Mouse (Mus musculus): ENCODE data around the gene Gm20696. TPM values are rescaled to one million over a fixed set of nuclear protein-coding genes. Genes with fewer than 3 reads are reported as not detected.

Gm20696 gene
- total RNA-seq, 2 experiments from 2014 or later = 6.3 to 11.9 TPM

DNA sequence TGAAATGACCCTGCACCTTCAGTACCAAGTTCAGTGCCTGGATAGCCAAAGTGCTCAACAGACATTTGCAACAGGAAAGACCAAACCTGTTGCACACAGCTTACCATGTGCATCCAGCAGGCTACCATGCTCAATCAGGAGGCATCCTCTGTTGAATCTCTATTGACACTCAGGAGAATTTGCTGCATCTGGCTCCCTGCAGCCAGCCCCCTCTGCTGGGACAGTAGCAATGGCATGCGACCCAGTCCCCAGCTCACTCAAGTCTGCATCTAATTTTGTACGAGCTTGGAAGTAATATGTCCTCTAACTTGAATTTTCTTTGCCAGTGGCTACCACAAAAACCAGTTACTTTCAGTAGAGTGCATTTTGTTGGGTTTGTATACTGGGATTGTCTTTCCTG lies 312.3 kb downstream of the Gm20696 start:
- intact Hi-C loops (cut with DNase I) = no loop called here
- DNase-seq (ENCODE audit: low spot score in 2 of 2) = no peak

- intact Hi-C loops (cut with DNase I) = no loop called here
- DNase-seq (ENCODE audit: low spot score in 2 of 2) = no peak
These were observed 313.2 kb downstream of the Gm20696 start for GRCm38 (mm10) chr6:99353441-99353840.

GRCm38 (mm10) chr6:99350566-99350965 lies 316.0 kb downstream of the Gm20696 start:
- intact Hi-C loops (cut with DNase I) = no loop called here
- no peak for DNase-seq (ENCODE audit: low spot score in 2 of 2)

DNA sequence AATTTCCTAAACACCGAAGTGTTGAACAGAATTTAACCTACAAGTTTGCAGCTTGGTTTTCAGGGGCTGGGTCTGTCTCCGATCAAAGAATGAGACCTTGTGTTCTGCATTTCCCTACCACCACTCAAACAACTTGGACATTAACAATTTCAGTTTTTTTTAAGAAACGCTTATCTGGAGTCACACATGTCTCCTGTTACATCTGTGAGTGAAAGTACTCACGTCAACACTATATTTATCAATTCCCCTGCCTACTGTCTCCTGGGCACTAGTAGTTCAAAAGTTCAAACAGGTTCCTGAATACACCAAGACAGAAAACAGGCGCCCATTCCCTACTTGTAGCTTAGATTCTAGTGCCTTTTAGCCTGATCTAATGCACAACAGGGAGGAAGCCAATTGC lies 316.4 kb downstream of the Gm20696 start:
- intact Hi-C loops (cut with DNase I) = no loop called here

DNA sequence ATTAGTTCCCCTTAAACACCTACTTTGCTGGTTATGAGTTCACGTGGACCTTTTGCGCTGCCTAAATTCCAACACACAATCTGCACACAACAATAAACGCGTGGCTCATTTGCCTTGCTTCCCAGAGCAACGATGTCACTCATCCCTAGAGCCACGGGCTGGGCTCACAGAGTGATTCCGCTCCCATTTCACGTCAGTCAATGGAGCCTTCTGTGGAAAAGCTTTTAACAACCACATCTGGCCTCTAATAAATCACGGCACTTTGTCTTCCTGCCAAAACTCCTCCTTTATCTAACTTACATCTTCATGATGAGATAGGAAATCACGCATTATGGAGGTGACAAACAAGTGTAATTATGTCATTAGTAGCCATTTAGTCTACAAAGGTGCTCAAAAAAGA lies 318.8 kb downstream of the Gm20696 start:
- intact Hi-C loops (cut with DNase I) = no loop called here

More for the DNA sequence above, 316.4 kb downstream of the Gm20696 start:
- no peak for DNase-seq (ENCODE audit: low spot score in 2 of 2)

DNA sequence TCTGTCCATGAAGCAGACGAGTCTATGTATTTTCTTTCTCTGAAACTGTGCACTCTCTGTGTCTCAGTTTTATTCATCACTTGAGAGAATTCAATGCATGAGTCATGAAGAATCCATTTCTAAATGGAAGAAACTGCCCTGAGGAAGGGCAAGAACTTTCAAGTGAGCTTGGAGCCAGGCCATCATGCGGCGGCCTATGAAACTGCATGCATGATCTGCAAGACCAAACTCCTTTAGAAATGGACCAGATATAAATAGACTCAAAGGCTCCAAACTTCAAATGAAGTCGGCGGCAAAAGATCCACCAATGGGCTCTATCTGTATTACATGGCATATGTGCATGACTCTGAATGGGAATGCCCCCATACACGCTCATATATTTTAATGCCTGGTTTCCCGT lies 321.6 kb downstream of the Gm20696 start:
- DNase-seq (ENCODE audit: low spot score in 2 of 2) = no peak
- intact Hi-C loops (cut with DNase I) = no loop called here

More for the DNA sequence above, 318.8 kb downstream of the Gm20696 start:
- DNase-seq (ENCODE audit: low spot score in 2 of 2) = no peak

- intact Hi-C loops (cut with DNase I) = no loop called here
- no peak for DNase-seq (ENCODE audit: low spot score in 2 of 2)
These were observed 322.2 kb downstream of the Gm20696 start for GRCm38 (mm10) chr6:99344357-99344756.

DNA sequence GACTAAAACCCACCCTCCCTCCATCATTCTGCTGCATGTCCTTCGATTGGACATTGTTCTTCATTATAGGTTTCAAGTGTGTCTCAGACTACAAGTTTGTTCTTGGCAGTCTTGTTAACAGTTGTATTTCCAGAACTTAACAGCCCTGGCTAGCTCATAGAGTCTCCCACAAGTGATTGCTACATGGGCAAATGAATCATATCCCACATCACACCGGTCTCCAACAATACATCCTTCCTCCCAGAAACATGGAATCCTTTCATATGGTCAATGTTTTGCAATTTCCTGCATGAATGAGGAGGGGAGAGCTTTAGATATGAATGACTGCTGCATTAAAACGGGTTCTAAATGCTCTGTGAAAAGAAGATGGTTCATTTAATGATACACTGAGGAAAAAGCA lies 322.8 kb downstream of the Gm20696 start:
- no peak for DNase-seq (ENCODE audit: low spot score in 2 of 2)
- intact Hi-C loops (cut with DNase I) = no loop called here

DNA sequence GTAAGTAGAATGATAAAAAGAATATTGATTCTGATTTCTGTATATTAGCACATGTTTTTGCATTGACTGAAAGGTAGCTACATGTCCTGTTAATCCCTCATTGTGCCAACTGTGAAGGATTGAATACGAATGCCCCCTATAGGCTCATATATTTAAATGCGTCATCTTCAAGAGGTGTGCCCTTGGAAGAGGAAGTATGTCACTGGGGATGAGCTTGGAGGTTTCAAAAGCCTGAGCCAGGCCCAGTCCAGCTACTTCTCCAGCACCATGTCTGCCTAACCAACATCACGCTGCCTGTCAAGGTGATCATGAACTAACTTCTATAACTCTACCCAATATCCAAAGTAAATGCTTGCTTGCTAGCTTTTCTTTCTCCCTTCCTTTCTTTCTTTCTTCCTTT lies 324.2 kb downstream of the Gm20696 start:
- no peak for DNase-seq (ENCODE audit: low spot score in 2 of 2)

DNA sequence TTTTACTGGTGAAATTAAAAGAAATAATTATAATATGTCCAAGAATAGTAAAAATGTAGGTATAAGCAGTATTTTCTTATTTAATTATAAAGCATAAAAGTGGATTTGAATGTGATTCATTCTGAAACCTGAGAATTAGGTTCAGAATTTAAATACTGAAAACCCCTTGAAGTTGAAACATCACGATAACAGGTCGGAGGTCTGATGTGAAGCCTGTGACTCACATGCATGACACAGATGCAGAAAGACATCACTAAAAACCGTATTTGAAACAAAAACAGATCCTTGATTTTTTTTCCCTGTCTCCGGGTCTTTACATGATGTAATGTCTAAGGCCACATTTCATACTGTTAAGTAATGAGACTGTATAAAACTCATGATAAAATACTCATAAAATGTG lies 325.7 kb downstream of the Gm20696 start:
- intact Hi-C loops (cut with DNase I) = no loop called here
- no peak for DNase-seq (ENCODE audit: low spot score in 2 of 2)

More for the DNA sequence above, 324.2 kb downstream of the Gm20696 start:
- intact Hi-C loops (cut with DNase I) = no loop called here

GRCm38 (mm10) chr6:99339986-99340721 lies 326.4 kb downstream of the Gm20696 start:
- intact Hi-C loops (cut with DNase I) = loop anchor here (5.0 kb wide), 1 partner anchor 37 kb away; no protein-coding TSS in a partner anchor
- no peak for DNase-seq (ENCODE audit: low spot score in 2 of 2)

- DNase-seq (ENCODE audit: low spot score in 2 of 2) = no peak
- intact Hi-C loops (cut with DNase I) = loop anchor here (5.0 kb wide), 1 partner anchor 38 kb away; no protein-coding TSS in a partner anchor
These were observed 327.3 kb downstream of the Gm20696 start for GRCm38 (mm10) chr6:99339343-99339620.

DNA sequence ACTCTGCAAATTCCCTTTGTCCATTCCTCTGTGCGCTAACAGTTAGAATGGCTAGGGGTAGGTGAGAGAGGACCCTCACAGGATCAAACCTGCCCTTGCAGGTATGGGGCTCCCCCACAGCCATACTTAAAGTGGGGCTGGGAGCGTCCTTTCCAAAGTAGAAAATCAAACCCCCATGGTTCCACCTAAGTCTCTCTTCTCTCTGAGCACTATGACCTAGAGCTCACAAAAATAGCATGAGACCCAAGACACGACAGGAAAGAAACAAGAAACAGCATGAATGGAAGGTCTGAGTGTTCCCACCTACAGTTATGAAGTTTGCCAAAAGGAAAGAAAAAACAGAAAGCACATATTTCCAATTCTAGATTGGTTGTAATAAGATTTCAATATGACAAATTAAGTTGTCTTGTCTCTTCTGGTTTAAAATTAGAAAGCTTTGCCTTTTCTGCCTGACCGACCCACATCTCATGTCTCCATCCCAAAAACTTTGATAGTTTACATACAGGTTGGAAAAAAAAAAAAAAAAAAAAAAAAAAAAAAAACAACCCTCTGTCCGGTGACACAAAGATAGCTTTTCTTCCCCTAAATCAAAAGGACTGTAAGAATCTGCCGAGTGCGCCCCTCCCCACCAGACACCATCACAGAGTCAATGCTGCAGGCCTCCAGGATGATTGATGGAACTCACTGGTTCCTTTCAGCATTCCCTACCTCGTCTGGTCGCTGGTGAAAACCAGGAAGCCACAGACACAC lies 327.8 kb downstream of the Gm20696 start:
- no peak for DNase-seq (ENCODE audit: low spot score in 2 of 2)
- intact Hi-C loops (cut with DNase I) = loop anchor here (5.0 kb wide), 1 partner anchor 39 kb away; no protein-coding TSS in a partner anchor

- no peak for DNase-seq (ENCODE audit: low spot score in 2 of 2)
- intact Hi-C loops (cut with DNase I) = loop anchor here (5.0 kb wide), 1 partner anchor 39 kb away; no protein-coding TSS in a partner anchor
These were observed 328.4 kb downstream of the Gm20696 start for GRCm38 (mm10) chr6:99338174-99338573.

GRCm38 (mm10) chr6:99337575-99337974 lies 329.0 kb downstream of the Gm20696 start:
- intact Hi-C loops (cut with DNase I) = loop anchor here (5.0 kb wide), 1 partner anchor 40 kb away; no protein-coding TSS in a partner anchor
- peak in 1 of 2 experiments; percentile 17 for DNase-seq (ENCODE audit: low spot score in 2 of 2)

DNA sequence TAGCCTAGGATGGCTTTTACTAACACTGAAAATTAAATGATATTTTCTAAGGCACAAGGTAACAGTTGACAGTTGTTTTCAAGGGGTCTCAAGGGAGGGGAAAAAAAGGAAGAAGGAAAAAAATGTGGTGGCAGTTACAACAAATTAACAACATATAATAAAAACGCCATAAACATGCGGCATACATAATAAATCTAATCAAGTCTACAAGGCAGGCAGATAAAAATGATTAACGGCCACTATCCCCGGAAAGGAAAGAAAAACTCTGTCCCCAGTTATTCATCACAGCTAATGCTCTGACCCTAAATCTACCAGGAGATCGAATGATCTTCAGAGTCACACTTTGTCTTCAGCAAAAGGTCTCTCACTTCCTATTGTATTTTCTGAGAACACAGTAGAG lies 330.4 kb downstream of the Gm20696 start:
- intact Hi-C loops (cut with DNase I) = loop anchor here (5.0 kb wide), 1 partner anchor 41 kb away; no protein-coding TSS in a partner anchor
- DNase-seq (ENCODE audit: low spot score in 2 of 2) = no peak

GRCm38 (mm10) chr6:99335174-99335830 lies 331.3 kb downstream of the Gm20696 start:
- no peak for DNase-seq (ENCODE audit: low spot score in 2 of 2)
- intact Hi-C loops (cut with DNase I) = loop anchor here (5.0 kb wide), 1 partner anchor 42 kb away; no protein-coding TSS in a partner anchor

GRCm38 (mm10) chr6:99334255-99334654 lies 332.3 kb downstream of the Gm20696 start:
- no peak for DNase-seq (ENCODE audit: low spot score in 2 of 2)
- intact Hi-C loops (cut with DNase I) = no loop called here

DNA sequence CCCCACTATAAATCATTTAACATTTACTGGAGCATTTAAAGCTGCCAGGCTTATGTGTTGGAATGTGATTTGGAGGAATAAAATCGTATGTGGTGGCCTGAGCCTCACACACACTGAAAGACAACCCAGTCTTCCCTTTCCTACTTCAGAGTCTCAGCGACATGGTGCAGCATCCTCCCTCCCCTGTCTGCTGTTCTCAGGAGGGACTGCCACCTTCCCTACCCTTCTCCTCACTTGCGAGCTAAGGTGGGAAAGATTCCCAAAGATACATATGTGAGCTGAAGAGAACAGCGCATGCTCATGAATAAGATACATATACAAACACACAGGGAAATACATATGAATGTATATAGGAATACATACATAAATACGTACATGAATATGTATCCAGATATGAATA lies 333.5 kb downstream of the Gm20696 start:
- intact Hi-C loops (cut with DNase I) = no loop called here

DNA sequence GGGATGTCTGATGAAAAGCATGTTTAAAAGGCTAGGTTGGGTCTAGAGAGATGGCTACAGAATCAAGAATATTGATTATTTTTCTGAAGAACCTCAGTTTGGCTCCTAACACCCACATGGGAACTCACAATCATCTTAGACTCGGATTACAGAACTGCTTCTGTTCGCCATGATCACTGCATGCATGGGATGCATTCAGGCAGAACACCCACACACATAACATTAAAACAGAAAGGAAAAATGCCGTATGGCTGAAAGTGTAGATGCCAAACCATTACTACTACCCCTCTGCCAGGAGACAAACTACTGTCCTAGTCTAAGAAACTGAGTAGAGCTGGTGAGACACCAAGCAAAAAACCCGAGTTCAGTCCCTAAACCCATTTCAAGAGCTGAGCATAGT lies 336.4 kb downstream of the Gm20696 start:
- intact Hi-C loops (cut with DNase I) = no loop called here
- DNase-seq (ENCODE audit: low spot score in 2 of 2) = no peak

More for the DNA sequence above, 333.5 kb downstream of the Gm20696 start:
- DNase-seq (ENCODE audit: low spot score in 2 of 2) = no peak

All from left cerebral cortex, postnatal 36 days (tissue).